ENCODE assay signal across 7 mouse cellular contexts in the genomic region with DNA sequence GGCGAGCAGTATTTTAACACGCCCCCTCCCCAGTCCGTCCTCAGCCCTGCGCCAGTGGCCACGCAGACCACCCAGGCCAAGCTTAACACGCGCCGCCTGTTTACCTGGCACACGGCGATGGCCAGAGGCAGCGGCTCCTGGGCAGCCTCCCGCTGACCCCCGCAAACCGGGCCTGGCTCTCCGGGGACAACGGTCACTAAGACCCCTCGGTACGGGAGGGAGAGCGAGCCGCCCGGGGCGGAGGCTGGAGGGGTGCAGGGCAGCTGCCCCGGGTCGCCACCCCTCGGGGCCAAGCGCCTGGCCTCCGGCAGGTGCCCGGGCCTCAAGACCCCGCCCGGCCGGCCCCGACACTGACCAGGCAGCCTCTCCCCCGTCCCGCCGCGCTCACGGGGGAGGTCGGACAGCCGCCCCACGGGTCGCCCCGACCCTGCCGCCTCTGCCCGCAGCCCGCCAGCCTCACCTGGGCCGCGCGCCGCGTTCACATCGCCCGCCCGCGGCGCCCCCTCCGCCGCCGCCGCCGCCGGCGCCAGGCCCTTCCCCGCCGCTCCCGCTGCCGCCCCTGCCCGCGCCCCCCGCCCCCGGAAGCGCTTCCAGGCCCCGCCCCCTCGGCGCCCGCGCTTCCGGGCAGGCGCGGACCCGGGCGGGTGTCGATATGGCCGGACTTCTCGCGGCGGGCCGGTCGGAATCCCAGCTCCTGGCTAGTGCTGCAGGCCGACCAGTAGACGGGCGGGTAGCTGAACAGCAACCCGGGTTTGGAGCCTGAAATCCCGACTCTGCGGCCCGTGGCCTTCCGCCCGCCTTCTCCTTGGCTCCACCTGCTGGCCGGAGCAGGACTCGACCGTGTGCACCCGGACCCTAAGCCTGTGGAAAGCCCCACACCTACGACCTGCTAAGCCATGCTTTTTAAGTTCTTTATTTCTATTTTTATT. TPM values are rescaled to one million over a fixed set of nuclear protein-coding genes. Genes with fewer than 3 reads are reported as not detected.
DNase-seq lines count a peak whose midpoint lies in the region; ATAC-seq and TF ChIP-seq lines count a peak whose summit lies in the region.

Zbtb34 (minus strand) TSS at position 554 of the 929 bp plus-strand sequence.

- POLR2A ChIA-PET in Patski (lab: Charles Lee): interaction anchor here (0.8 to 1.3 kb wide), 3 partner anchors 9 to 71 kb away, joined by 3 to 6 read pairs (median 4); no protein-coding TSS in a partner anchor

- CTCF ChIA-PET in Patski (lab: Charles Lee): no interaction called here

- in situ Hi-C loops in Patski (cut with MboI; ENCODE audit: low pct_unique_long_range_greater_than_20kb): no loop called here

- peak; percentile 56 for ATAC-seq in Patski
- peak; percentile 81 for ATAC-seq in forebrain, embryonic 12.5 days (ENCODE audit: low FRiP score)

- peak; percentile 99 for TF ChIP-seq CTCF in Patski (IDR thresholded peaks at IDR 0.05)

- no peak for DNase-seq in Patski (ENCODE audit: low read depth, low spot score)
- DNase-seq in c-Kit-positive CD71-positive TER-119-positive erythroid progenitor cells, embryonic 14.5 days (ENCODE audit: low spot score): peak; percentile 62
- peak; percentile 76 for DNase-seq in heart, postnatal 4 days
- DNase-seq in layer of hippocampus, postnatal 14 days (ENCODE audit: low spot score in 2 of 2): peak in 1 of 2 experiments; percentile 61
- DNase-seq in lung, postnatal 36 days: peak; percentile 61
- DNase-seq in retina, postnatal 7 days (ENCODE audit: low read depth, low spot score): peak; percentile 63

- peaks cover 16% of the 10 kb centered on the region for H3K36me3 ChIP-seq in forebrain, embryonic 12.5 days (replicated peaks)

- H3K4me1 ChIP-seq in forebrain, embryonic 12.5 days: peaks cover 36% of the 10 kb centered on the region

- no peaks in the 10 kb centered on the region for H3K27me3 ChIP-seq in Patski
- no peaks in the 10 kb centered on the region; the same call in 1 of the 2 replicates for H3K27me3 ChIP-seq in forebrain, embryonic 12.5 days

- H3K9me3 ChIP-seq in forebrain, embryonic 12.5 days: no peaks in the 10 kb centered on the region

- 0 out of 2 replicates have a peak within 1 kb of the TSS, but pooled peaks have one; percentile 46 for H3K27ac ChIP-seq in forebrain, embryonic 12.5 days

- peak within 1 kb of the TSS; percentile 98 for H3K9ac ChIP-seq in forebrain, embryonic 12.5 days

- peak within 1 kb of the TSS; percentile 100 for H3K4me3 ChIP-seq in forebrain, embryonic 12.5 days (replicated peaks)

- WGBS in forebrain, embryonic 12.5 days: 1% methylated on average over 65 of the region's 102 CpGs

- H3K4me2 ChIP-seq in forebrain, embryonic 12.5 days: peak within 1 kb of the TSS; percentile 94

RNA-seq across cellular contexts. Expression of gene Zbtb34, which starts in this region (rescaled TPM):
- 4.8 TPM for polyA plus RNA-seq in Patski (2021)
- polyA plus RNA-seq in forebrain, embryonic 12.5 days (2016; fragmentation: Nextera tagmentation; extraction: Ambion mirVana): 10.4 and 12.4 TPM in 2 replicates
- 10 to 100 TPM; 22.1 to 27.5 TPM for total RNA-seq in heart, postnatal 4 days (2021)
- 10 to 100 TPM; 13.7 to 16.1 TPM for total RNA-seq in layer of hippocampus, postnatal 14 days (2021)
